Mouse (Mus musculus): Measurements from ENCODE around the gene Plekha7.

Plekha7 gene

DNA sequence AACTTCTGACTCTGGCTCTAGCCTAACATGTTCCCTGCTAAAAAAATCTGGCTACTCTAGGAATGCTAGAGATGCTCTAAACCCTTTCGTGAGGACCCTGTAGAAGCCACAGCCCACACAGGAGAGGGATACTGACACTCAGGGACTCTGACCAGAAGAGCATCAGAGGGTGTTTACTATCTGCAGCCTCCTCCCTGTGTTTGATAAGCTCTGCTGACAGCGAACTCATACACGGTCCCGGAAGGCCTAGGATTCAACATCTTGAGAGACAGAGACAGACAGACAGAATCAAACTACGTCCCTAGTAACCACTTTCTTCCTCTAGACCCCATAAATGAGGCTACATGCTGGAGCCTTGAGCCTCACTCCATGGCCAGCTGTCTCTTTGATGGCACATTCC is 20.2 kb downstream of the Plekha7 start:
- DNase-seq, result no peak

DNA sequence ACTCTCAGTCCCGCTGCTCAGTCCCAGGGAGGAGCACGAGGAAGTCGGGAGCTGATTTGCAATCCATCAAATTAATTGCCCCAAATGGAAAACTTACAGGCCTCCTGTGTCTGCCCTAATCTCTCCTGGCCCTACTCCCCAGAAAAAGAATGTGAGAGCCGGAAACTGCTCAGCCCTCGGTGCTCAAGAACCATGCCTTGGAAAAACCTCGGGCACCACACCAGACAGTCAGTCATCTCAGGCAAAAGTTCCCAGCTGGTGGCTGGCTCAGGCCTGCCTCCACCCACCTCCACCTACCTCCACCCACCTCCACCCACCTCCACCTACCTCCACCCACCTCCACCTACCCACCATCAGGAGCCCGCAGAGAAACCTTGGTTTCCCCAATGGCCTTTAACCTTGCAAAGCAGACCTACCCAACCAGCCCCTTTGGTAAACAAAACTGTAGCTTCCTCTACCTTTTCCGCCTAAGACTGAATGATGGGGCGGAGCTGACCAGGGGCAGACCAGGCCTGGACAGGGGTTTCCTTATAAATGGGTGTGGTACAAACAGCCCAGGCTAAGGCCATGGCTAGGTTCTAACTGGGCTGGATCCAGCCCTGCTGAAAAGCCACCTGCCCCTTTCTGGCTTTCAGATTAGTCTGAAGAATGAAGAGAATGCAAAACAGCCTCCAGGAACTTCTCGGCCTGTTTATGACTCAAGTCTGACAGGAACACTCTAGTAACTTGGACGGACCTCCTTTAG is 21.4 kb downstream of the Plekha7 start:
- DNase-seq, result peak; percentile 56 to 69

DNA sequence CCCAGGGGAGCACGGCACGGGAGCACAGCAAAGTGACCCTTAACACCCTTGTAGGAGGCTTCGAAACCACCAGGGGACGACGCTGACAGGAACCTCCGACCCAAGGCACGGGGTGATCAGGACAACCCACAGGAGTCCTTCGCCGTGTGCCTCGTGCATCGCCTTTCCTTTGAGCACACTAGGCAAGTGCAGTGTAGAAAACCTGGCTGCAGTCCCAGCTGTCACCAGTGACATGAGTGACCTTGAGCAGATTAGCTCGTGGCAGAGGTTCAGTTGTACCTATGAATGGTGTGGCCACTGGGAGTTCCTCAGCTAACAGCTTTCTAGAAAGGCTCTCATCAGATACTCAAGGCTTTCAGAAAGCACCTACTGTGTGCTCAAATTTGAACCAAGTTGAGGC is 22.0 kb downstream of the Plekha7 start:
- DNase-seq, result peak; percentile 81 to 83

DNA sequence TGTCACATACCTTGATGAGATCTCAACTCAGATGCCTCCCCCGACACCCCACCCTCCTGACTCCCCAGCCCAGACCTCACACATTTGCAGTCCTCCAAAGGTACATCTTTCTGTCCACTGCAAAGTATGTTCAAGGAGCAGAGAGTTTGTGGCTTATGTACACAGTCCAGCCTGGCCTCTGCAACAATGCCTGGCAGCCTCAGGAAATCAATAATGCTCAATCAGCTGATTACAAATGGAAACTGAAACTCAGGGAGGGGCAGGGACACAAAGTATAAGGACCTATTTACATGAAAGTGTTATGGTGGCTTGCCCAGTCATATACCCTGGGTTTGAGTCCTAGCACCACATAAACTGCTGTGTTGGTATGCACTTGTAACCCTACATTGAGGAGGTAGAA is 23.0 kb downstream of the Plekha7 start:
- DNase-seq, result no peak

DNA sequence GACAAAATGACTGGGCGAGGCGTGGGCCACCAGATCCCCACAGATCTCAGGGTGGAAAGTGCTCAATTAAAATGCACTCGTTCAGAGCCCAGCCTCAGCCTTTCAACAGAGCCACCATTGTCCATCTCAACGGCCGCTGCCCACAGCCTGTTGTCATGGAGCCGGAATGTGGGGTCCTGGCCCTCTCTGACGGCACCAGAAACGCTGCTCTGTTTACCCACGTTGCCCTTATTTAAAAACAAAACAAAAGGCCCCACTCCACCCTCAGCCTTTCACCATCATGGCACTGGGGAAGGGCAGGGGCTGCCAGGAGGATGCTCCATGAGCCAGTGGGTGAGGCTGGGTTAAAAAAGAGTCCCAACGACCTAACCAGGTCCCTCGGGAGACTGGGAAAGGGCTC is 25.4 kb downstream of the Plekha7 start:
- DNase-seq, result no peak

DNA sequence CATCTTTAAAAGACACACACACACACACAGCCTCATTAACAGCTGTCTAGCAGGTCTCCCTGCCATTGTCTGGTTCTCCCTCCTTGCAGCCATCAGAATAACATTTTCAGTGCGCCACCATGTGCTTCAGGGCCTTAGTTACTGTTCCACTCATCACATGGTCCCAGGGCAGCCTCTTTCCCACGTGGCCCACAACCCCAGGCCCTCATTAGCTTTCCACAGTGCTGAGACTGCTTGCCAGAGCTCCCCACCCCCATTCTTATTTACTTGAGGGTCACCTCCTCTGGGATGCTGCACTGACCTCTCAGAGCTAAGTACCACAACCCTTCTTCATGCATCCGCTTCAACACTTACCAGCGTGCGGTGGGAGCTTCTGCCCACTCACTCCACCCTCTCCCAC is 28.1 kb downstream of the Plekha7 start:
- DNase-seq, result peak; percentile 70 to 83

DNA sequence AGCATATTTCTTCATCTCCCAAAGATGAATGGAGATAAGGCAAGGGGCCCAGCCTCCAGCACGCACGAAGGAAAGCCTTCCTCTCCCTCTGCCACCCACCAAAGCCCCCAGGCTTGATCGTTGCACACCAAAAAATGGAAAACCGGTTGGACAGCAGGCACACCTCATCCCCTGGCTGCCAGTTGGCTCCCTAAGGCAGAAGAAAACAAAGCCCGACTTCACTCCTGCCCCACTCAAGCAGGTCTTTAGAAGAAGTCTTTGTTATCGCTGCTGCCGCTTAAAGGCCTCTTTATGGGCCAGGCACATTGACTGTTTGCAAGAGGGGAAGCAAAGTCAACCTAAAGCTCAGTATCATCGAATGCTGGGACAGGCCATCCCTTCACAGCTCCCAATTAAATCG is 29.9 kb downstream of the Plekha7 start:
- DNase-seq, result no peak

DNA sequence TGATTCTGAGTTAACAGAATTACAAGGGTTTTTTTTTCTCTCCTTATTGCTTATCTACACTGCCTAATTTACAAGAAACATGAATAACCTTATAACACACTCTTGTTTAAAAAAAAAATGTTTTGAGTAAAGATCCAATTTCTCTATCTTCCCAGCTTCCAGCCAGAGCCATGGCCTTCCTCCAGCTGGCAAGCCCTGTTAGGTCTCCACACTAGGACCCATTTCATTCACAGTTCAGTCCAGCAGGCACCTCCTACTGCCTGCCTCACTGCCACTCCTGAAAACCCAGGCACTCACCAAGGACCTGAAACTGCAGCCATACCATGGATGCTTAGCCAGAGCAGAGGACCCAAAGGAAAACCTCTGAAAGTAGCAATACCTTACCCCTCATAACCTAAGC is 31.9 kb downstream of the Plekha7 start:
- peak; percentile 54 to 60 for DNase-seq

DNA sequence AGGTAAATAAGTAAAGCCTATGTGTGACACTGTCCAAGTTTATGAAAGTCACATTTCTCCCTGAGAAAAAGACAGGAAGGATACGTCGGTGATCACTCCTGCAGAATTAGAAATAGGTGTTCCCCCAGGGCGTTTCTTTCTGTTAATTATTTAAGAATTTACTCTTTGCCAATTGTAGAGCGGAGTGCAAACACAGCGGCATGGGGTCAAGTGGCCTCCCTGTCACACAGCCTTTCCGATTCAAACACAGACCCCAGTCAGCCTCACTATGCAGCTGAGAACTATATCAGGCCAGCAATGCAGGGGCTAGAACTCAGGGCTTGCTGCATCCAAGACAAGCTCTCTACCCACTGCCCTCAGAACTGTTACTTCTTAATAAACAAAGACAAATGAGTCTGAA is 35.1 kb downstream of the Plekha7 start:
- peak; percentile 55 to 60 for DNase-seq

DNA sequence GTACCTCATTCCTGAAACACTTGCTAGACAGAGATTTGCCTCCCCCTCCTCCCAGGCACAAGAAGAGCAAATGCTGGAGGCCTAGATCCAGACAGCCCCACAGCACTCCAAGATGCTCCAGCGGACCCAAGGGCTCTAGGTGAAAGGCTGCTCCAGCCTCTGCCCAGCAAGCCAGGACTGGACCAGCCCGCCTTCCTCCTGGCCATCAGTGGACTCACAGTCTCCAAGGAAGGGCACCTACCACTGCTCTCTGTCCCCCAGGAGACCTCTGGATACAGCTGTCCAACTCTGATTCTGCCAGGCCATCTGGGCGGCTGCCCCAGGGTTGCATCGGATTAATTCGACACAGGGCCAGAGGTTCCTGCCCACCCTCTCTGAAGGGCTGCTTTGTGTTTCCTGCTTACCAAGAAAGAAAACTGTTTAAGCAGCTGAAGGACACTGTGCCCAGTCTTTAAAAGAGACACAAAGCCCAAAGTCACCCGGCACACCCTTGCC is 38.6 kb downstream of the Plekha7 start:
- no peak for DNase-seq

DNA sequence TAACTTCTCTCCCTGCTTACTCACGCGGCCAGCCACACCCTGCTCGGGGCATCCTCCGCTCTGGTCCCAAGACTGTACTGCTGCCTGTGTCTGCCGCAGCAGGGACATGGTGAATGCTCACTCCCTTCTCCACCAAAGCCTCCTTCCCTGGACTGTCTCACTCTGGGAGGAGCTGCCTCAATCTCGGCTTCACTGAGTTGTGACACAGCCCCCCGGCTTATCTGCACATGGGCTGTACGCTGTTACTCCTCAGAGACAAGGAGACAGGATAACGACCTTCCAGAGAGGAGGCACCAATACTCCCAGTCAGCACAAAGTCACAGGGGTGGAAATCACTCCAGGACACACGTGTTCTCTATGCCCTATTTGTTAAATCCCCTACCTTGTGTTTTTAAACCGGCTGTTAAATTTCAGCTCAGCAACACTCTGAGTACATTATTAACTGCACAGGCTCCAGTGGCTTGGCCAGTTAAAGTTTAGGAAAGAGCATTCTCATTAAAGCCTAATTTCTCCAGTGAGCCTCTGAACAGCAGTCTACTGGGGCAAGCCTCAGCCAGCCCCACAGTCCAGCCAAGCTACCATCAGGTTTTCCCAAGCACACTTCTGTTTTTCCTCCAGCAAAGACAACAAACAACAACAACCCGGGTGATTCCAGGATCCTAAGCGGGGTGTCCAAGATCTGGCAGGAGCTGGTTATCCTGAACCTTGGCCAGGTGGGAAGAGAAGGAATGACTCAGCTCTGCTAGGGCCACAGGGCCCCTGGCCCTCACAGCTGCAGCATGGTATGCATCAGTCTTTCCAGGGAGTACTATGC is 39.9 kb downstream of the Plekha7 start:
- DNase-seq, result peak; percentile 80 to 91

DNA sequence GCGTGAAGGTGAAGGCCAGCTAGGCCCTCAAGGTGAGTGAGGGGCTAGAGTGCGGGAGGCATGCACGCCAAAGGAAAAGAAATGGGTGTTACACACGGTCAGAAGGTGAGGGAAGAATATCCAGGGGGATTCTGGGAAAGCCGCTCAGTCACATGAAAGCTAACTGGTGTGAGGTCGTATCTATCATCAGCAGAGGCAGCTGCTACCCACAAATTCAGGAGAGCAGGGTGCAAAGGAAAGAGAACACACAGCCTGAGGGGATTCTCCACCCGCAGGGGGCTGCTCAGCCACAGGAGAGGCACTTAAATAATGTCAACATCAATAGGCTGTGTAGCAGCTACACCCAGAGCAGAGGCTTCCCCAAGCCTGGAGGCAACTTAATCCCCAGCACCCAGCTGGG is 44.9 kb downstream of the Plekha7 start:
- no peak for DNase-seq

DNA sequence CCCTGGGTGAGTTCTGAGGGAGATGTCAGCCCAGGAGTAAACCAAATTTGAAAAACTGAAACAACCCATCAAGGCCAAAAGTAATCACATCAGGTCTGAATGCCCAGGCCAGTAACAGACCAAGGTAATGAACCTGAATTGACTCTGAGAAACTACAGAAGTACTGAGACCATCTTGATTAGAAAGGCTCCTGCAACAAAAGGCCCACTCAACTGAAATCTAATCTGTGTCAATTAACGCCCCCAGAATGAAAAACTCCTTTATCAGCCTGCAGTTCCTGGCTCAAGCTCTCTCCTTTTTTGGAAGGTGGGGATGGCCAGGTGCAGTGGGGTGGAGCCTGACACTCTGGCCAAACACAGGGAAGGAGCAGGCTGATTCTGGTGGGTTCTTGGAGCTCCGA is 45.7 kb downstream of the Plekha7 start:
- no peak for DNase-seq

DNA sequence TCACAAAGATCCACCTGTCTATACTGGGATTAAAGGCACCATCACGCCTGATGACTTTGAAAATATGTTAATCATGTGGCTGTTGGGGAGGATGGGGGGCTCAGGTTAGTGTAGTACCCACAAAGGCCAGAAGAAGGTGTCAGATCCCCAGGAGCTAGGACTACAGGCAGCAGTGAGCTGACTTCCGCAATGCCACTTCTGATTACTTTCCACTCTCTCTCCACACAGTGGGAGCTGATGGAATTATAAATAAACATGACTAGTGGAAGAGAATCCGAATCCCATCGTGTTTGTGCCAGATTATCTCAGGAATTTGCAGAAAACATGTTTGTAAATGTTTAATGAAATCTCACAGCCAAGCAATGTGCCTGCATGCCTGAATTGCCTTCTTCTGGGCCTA is 46.1 kb downstream of the Plekha7 start:
- peak; percentile 64 to 85 for DNase-seq

DNA sequence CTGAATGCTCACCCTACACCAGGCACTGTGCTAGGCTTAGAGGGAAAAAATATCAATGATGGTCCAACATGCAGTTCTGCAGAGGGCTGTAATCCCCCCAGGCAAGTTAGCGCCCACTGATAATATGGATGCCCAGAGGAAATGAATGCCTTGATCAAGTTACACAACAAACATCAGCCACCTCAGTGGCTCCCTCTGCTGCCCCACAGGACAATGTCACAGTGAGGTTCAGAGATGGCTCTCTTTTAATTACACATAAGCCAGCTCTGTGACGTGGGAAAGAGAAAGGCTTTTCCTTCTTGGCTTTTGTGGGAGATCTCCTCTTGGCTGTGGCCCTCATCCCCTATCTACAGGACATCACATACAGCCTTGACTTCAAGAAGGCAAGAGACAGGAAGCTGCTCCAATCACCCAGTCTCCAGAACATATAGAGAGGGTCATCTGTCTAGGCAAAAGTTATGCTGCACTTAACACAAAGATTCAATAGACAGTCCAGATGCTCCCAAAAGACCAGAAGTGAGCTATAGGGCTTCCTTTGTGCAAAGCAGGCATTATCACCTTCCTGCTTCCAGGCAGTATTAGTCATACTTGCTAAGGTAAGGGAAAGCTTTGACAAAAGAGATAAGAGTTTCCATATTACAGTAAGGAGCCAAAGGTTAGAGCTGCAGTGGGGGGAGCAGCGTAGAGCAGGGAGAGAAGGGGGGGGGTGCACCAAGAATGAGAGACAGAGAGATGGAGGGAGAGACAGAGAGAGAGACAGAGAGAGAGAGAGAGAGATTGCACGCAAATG is 47.2 kb downstream of the Plekha7 start:
- no peak for DNase-seq

DNA sequence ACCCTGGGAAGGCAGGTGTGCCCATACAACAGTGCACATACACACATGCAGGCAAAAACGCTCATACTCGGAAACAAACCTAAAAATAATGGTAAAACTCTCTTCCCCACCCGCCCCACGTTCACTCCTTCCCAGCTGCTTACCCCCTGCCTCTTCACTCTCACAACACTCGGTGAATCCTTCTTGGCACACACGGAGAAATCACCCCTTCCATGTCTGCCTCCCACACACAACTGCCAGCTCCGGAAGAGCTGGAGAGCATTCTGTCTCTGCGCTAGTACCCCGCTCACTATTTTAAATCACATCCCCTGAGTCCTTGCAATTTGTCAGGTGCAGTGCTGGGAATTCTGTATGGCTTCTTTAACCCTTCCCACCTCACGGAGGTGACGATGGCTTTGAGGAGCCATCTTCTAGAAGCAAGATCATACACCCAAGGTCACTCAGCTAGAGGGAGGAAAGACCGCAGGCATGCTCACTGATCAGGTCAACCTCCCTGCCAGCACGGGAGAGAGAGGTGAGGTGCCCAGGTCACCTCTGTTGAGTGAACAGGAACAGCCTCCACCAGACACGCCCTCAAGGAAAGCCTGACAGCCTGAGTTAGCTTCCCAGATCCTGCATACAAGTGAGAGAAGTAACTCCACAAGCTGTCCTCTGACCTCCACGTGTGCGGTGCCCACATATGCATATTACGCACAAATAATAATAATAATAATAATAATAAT is 49.6 kb downstream of the Plekha7 start:
- peak; percentile 59 to 61 for DNase-seq

DNA sequence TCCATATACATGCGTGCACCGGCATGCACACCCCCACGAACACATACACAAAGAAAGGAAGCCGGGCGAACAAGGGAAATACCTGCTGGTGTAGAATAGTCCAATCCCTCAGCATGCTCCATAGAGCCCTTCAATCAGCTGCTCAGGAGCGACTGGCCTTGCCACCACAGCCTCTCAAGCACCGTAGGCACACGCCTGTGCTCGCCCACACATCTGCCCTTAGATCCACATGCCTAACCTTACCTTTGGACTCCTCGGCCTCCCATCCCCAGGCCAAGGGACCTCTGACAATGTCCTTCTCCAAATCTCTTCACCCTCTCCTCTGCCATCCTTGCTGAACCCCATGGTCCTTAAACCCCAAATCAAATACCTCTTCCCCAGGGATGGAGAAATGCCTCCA is 50.2 kb downstream of the Plekha7 start:
- DNase-seq, result no peak

DNA sequence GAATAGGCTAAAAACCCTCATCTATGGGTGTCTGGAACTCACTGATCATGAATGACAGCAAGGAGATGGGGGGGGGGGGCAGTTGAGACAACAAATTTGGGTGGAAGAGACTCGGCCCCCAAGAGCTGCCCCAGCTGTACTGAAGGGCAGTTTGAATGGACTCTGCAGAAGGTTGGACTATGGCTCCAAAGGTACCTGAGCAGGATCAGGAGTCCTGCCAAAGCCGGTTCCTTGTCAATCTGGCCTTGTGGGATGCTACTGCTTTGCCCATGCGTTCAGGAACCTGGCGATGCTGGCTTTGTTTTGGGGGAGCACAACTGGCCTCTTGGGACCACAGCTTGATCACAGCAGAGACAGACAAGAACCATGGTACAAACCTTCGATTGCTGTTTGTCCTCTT is 52.5 kb downstream of the Plekha7 start:
- DNase-seq, result peak in 1 of 2 experiments; percentile 46

DNA sequence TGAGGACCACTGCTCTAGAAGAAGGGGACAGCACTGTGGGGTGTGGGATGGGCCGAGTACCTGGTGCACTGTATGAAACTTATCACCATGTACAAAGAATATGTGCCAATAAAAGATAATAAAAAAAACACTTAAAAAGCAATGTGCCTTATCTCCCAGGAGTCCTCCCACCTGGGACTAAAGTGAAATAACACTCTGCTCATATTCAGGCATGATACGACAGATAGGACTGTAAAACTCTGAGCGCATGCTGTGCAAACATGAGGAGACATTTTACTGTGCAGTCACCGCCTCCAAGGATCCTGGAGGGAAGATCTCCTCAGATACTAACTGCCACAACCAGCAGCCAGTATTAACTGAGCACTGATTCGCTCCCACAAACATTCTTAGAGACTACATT is 53.5 kb downstream of the Plekha7 start:
- no peak for DNase-seq

DNA sequence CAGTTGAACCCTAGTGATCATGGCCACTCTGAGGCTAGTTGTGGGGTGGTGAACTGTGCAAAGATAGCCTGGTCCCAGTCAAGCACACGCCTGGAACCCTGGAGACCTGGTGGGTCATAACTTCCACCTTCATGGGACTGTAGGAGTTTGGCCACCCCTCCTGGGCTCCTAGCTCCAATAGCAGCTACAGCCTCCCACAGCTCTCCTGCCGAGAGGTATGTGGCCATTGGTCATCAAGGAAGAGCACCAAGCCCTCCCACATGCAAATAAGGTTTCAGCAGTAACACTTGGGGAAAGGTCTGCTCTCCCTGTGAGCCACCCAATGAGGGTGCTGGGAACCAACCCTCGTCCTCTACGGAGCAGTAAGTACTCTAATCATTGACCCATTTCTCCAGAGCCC is 55.7 kb downstream of the Plekha7 start:
- DNase-seq, result peak in 1 of 2 experiments; percentile 55

DNA sequence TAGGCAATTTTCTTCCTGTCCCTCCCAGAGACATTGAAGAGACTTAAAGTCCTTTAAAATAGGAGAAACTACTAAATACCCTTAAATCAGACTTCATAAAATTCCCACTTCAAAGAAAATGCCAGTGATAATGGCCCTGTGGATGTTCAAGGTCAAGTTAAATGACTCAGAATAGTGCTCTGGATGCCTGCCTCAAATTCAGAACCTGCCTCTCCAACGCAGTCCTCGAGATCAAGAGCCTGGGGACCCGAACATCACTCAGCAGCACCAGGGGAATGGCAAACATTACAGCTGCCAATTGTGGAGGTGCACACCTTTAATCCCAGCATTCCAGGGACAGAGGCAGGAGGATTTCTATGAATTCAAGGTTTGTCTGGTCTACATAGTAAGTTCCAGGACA is 56.7 kb downstream of the Plekha7 start:
- DNase-seq, result no peak

DNA sequence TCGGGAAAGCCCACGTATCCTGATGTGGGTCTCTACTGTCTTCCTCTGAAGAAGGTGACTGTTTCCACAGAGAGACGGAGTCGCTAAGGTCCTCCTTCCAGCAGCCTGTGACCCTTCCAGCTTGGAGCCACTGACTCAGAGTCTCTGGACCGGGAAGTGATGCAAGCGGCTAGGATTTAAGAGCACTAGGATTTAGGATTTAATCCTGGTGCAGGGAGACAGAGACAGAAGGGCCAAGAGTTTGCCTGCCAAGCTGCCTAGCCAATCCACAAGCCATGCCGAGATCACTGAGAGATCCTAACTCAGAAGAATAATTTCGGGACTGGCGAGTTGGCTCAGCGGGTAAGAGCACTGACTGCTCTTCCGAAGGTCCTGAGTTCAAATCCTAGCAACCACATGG is 59.6 kb downstream of the Plekha7 start:
- DNase-seq, result no peak

DNA sequence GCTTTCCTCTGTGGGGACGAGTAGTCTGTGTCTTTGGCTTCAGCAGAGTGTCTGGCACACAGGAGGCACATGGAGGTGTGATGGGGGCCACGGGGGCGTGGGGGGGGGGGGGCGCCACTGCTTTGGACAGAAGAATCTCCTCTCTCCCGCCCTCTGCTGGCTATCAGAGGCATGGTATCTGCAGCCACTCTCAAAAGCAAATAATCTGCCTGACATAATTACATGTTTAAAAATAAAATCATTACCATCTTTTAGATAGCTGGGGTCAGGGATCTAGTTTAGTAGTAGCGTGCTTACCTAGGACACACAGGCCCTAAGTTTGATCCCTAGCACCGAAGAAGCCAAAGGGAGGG is 60.8 kb downstream of the Plekha7 start:
- DNase-seq, result no peak

All from kidney, adult 8-10 months (tissue).